Mouse (Mus musculus): ENCODE data around the gene Prkce.

GRCm38 (mm10) chr17:86383699-86384572 lies 216.4 kb downstream of the Prkce start:
- TF ChIP-seq MAFK (IDR thresholded peaks at IDR 0.05; ENCODE audit: insufficient read depth, low read depth, low read length) (no peak), ZNF384 (IDR thresholded peaks at IDR 0.05; ENCODE audit: low read depth, low read length) (no peak)
